Mouse (Mus musculus) urinary bladder, postnatal 14 days (tissue): ENCODE results near the gene Myo1h.

Source experiments
- DNase-seq: peaks from one replicate; pipeline ENCODE4 v3.0.0; 2021; ENCODE audit warnings: low spot score

The Myo1h gene

GRCm38 (mm10) chr5:114359586-114359985 is 70.6 kb downstream of the Myo1h start:
- no peak for DNase-seq

DNA sequence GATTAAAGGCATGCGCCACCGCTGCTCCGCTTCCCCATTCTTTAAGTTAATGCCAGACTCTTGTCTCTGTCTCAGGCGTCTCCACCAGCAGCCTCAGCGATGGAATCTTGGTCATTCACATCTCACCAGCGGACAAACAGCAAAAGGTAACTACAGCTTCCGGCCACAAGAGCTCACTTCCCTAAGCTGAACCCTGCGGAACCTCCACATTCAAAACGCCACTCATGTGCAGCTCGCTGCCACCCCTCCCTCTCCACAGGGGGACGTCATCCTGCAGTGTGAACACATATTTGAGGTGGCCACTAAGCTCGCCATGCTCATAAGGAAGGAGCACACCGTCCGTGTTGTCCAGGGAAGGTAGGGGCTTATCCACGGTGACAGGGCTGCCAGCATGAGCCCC is 72.0 kb downstream of the Myo1h start:
- DNase-seq: no peak

DNA sequence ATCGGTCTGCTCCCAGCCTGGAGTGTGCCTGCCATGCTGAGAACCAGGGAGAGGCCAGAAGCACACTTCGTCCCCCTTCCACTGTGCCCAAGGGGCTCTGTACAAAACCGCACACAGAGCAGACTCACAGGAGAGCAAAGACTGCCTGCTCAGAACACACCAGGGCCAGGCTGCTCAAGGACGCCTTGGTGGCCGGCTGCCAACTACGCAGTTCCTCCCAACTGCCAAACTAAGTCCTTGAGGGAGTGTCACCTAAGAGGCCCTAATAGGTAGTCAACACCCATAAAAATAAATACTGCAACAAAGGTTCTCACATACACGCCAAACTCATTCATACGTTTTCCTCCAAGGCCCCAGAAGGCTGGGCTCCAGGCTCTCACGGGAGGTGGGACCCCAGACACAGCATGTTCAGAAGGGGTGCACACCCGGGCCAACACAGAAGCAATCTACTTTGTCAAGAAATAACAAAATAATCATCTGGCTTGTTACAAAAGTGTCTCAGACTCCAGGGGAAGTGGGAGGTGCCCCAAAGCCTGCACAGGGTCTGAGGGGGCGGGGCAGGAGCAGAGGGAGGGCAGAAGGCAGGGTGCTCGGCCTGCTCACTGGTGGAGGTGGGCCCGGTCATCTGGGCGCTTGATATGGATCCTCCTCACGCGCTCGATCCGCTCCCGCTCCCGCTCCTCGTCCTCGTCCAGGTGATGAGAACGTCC is 76.2 kb downstream of the Myo1h start:
- DNase-seq: peak; percentile 59

GRCm38 (mm10) chr5:114368121-114368520 is 79.2 kb downstream of the Myo1h start:
- no peak for DNase-seq

GRCm38 (mm10) chr5:114368803-114369496 is 80.0 kb downstream of the Myo1h start:
- no peak for DNase-seq

GRCm38 (mm10) chr5:114369921-114370320 is 81.0 kb downstream of the Myo1h start:
- no peak for DNase-seq

GRCm38 (mm10) chr5:114370371-114370776 is 81.4 kb downstream of the Myo1h start:
- peak; percentile 40 for DNase-seq

- DNase-seq: no peak
These were observed 82.4 kb downstream of the Myo1h start for GRCm38 (mm10) chr5:114371331-114371730.

DNA sequence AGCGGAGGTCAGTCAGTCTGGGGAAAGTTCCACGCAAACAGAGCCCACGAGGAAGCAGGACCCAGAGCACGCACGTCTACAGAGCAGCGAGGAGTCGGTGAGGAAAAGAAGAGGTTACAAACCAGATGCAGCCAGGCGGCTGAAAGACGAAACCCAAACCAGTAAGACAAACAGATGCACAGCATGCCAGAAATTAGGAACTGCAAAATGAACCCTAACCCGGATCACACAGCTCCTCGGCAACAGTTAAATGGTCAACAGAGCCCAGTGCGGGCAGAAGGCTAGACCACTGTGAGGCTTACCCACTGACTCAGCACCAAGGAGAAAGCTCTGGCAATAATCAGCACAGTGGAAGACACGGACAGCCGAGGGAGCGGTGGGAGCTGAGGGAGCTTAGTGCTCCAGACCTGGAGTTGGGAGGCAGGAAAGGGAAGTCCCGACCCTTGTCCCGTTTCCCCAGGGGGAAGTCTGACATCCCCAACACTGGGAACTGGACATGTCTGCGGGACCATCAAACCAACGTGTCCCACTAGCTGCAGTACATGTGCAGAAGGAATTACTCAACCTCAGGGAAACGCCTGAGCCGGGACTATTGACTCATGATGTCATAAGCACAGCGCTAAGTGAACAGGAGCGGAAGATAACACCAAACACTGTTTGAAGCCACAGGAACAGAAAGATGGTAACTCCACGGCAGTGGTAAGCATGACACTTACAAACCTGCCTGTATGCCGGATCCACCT is 82.9 kb downstream of the Myo1h start:
- DNase-seq: no peak

GRCm38 (mm10) chr5:114372565-114372964 is 83.6 kb downstream of the Myo1h start:
- DNase-seq: peak; percentile 34

DNA sequence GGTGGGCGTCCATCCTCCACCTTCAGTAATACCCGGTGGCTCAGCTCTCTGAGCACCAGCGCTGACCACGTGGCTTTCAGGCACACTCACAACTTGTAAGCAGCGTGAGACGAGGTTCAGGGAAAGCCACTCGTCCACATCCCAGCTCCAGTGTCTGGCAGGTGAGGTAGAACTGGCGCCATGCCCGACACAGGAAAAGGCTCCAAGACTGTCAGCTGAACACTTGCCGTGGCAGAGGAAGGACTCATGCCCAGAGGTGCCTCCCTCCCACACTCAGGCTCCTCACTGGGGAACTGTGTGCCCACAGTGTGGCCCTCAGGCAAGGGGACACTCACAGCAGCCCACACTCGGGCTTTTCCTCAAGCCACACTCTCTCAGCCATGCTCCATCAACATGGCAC is 84.2 kb downstream of the Myo1h start:
- DNase-seq: no peak

DNA sequence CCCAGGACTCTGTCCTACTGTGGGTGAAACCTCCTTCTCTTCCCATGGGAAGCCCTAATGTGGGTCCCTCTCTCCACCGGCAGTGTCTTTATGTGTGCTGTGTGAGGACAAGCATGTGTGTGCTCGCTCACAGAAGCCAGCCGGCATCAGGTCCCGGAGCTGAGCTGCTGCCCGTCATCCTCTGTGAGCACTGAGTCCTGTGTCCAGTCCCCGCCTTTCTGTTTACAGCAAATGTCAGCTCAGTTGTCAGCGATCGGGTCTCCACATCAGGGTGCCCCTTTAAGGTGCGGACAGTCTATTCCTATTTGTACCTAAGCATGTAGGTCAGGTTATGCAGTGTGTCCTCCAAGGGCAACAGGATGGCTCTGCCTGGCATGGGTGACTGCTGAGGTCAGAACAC is 84.6 kb downstream of the Myo1h start:
- DNase-seq: no peak

DNA sequence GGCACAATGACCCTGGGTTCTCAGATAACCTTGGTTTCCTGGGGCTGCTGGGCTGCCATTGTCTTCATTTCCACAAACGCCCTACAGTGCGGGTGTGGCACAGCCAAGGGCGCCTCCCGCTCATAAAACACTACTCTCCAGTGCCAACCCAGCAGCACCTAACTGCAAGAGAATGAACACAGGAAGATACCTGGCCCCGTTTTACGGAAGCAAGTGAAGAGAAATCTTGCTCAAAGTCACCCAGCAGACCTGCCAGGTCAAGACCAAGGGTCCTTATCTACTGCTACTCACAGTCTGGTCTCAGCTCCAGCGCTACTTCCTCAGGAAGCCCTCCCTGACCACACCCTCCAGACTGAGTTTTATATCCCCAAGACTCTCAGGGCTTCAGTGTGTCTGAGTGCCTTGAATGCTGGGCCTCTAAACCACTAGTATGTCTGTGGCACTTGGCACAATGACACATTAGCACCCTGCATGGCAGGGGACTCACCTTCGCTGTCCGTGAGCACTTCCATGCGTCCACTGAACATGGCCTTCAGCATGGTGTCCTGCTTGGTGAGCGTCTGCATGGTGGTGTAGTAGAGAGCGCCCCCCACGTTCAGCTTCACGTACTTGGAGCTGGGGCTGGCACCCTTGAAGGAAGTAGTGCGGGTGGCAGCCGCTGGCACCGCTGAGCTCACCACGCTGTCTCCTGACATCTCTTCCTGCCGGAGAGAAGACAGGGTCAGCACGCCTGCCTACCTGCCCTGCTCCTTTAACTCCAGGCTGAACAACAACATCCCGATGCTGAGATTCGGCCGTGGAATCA is 85.6 kb downstream of the Myo1h start:
- DNase-seq: no peak

DNA sequence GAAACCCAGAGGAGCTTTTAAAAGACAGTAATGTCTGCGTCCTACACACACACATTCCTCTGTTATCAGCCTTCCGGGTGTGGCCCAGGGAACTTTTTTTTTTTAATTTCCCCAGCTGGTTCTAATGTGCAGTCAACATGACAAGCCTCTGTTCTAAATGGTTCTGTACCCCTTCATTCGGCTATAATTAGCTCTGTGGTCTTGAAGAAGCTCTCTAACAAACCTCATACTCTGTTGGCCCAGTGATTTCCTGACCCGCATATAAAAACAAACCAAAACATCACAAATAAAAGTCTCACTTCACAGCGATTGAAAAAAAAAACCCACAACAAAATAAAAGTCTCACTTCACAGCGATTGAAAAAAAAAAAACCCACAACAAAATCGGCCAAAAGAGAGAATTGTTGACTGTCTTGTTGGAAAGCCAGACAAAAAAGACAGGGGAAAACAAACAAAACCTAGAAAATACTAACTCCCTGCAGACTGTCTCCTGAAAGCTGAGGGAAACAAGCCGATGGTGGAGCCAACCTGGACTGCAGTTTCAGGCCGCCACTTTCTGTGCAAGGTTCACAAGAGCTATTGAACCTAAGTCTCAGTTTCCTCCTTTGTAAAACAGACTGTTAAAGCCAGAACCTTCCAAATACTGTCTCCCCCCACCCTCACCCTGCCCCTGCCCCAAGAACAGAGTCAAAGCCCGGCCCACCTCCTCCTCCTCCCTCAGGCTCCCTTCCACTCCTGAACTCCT is 89.4 kb downstream of the Myo1h start:
- DNase-seq: no peak

- no peak for DNase-seq
These were observed 90.0 kb downstream of the Myo1h start for GRCm38 (mm10) chr5:114378936-114379335.

DNA sequence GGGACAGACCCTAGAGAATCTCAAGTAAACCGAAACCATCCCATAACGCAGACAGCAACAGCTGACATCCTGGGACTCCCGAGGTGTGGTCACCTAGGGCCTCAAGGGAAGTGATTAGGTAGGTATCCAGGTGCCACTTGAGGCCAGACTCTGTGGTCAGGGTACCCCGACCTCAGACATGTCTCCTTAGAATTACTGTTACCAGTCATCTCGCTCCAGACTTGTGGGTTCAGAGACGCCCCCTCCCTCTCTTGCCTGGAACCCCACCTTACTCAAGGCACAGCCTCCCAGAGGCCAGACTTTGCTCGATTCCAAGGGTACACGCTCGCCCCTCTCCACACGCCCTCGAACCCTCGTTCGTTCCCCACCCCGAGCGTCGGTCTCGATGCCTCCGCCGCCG is 90.8 kb downstream of the Myo1h start:
- no peak for DNase-seq

DNA sequence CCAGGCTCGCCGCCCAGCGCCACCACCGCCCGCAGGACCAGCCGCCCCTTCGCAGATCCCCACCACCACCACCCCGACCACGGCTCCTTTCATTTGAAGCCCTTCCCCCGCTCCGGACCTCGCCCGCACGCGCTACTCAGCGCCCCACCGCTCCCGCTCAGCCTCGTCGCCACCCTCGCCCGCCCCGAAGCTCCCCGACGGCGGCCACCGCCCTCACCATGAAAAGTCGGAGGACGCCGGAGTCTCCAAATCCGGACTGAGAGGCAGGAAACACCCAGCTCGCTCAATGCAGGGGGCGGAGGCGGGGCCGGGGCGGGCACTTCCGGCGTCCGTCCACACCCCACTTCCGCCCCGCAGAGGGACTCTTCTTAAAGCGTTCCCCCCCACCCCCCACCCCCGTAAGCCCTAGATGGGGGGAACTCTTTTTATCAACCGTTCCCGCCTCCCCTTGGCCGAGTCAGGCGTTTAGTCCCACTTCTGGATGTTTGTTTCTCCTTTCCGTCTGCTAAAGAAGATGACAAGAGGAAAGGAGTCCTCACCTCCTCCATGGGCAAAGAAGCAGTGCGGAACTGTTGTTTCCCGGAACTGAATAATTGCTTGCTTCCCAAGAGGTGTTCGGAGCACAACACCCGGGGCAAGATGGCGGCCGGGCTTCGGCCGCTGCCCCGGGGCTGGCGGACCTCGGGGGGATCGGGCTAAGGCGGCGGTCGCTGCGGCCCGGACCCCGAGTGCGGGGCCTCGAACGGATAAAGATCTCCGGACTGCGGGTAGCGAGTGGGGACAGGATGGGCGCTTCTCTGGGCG is 91.4 kb downstream of the Myo1h start, which contains the start of the genes Kctd10 and Ube3b:
Gene Kctd10 (minus strand): TSS at position 300 of the 804 bp plus-strand sequence.
Gene Ube3b (plus strand): TSS at position 399 of the 804 bp plus-strand sequence.
- peak; percentile 85 for DNase-seq

DNA sequence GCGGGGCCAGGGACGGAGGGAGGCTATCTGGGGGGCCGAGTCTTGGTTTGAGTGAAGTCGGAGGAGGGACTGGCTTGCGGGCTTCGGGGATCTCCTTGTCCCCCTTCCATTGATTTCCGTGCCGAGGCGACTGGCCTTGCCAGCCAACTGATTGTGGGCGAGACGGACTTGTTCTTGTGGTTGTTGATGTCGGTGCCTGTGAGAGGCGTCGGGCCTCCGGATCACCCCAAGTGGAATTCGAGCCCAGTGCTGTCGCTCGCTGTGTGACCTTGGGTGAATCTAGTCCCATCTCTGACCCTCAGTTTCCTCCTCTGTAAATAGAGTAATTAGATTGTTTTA is 92.0 kb downstream of the Myo1h start:
- DNase-seq: no peak

- DNase-seq: peak; percentile 50
These were observed 94.4 kb downstream of the Myo1h start for GRCm38 (mm10) chr5:114383184-114383904.

- DNase-seq: no peak
These were observed 95.5 kb downstream of the Myo1h start for GRCm38 (mm10) chr5:114384448-114384847.
